Mouse (Mus musculus) adrenal gland, adult 2 months (tissue): ENCODE measurements around the gene Rnps1. TPM values are rescaled to one million over a fixed set of nuclear protein-coding genes. Genes with fewer than 3 reads are reported as not detected.
"Not testable (repeated sequence)": the region's sequence is repeated elsewhere in the genome, so short reads cannot be mapped to it uniquely, and the experiment has no call there.

ENCODE experiments used
- DNase-seq: peaks from one replicate; pipeline ENCODE4 v3.0.0; 2021
- long read RNA-seq: library from polyadenylated mRNA; stranded (forward); transcript quantifications from one replicate; pipeline ENCODE4 v2.0.0, GENCODE M21; 2021
- polyA plus RNA-seq: library from polyadenylated mRNA; depleted of rRNA; stranded (reverse); fragments of >200 nt; gene quantifications from 2 replicates; pipeline ENCODE4 v1.2.3, GENCODE M21; 2012; rRNA removed
- total RNA-seq, 2 experiments: library from RNA; stranded (reverse); gene quantifications; 2 replicates each; pipeline ENCODE4 v1.2.3; 2021

Rnps1 gene
- total RNA-seq (10 to 100 TPM; 61.4 to 70.3 TPM), polyA plus RNA-seq (84.4 and 95.2 TPM in 2 replicates)
- long read RNA-seq, transcript Rnps1-202 (7 exons, 1,646 nt), result major isoform, 14 of 34 reads
- long read RNA-seq, transcript Rnps1-211 (8 exons, 1,769 nt), result minor isoform, 6 of 34 reads
- long read RNA-seq, partial matches to known transcripts, result 4 of 34 reads
- long read RNA-seq, other reads (novel, unspliced or antisense), result 1 of 34 reads

- peak; percentile 95 for DNase-seq
Observed at GRCm38 (mm10) chr17:24414230-24414976, at the start of gene Rnps1. TSS of gene Rnps1 (plus strand) at chr17:24414565.

GRCm38 (mm10) chr17:24365863-24366262 lies 48.5 kb upstream of the Rnps1 start:
- DNase-seq, result no peak

GRCm38 (mm10) chr17:24375094-24375712 lies 39.2 kb upstream of the Rnps1 start:
- DNase-seq, result no peak

- no peak for DNase-seq
Observed at GRCm38 (mm10) chr17:24375886-24376285, 38.5 kb upstream of the Rnps1 start.

- DNase-seq, result peak; percentile 73
Observed at GRCm38 (mm10) chr17:24378496-24378895, 35.9 kb upstream of the Rnps1 start.

- DNase-seq, result no peak
Observed at GRCm38 (mm10) chr17:24383789-24384188, 30.6 kb upstream of the Rnps1 start.

GRCm38 (mm10) chr17:24388711-24389110 lies 25.7 kb upstream of the Rnps1 start:
- no peak for DNase-seq

GRCm38 (mm10) chr17:24389865-24390264 lies 24.5 kb upstream of the Rnps1 start:
- DNase-seq, result peak; percentile 78

- DNase-seq, result no peak
Observed at GRCm38 (mm10) chr17:24391149-24391548, 23.2 kb upstream of the Rnps1 start.

GRCm38 (mm10) chr17:24393527-24393926 lies 20.8 kb upstream of the Rnps1 start:
- DNase-seq, result no peak

- peak; percentile 52 for DNase-seq
Observed at GRCm38 (mm10) chr17:24394456-24394855, 19.9 kb upstream of the Rnps1 start.

- peak; percentile 93 for DNase-seq
Observed at GRCm38 (mm10) chr17:24402371-24402770, 12.0 kb upstream of the Rnps1 start.

GRCm38 (mm10) chr17:24407116-24407803 lies 7.1 kb upstream of the Rnps1 start:
- DNase-seq, result no peak

GRCm38 (mm10) chr17:24413557-24414211 lies 681 bp upstream of the Rnps1 start:
- no peak for DNase-seq

GRCm38 (mm10) chr17:24415011-24415410 lies 646 bp downstream of the Rnps1 start:
- no peak for DNase-seq

- no peak for DNase-seq
Observed at GRCm38 (mm10) chr17:24416051-24416652, 1.8 kb downstream of the Rnps1 start.

- DNase-seq, result no peak
Observed at GRCm38 (mm10) chr17:24423114-24423513, 8.7 kb downstream of the Rnps1 start.

- no peak for DNase-seq
Observed at GRCm38 (mm10) chr17:24424489-24424888, 10.1 kb downstream of the Rnps1 start.

- not testable (repeated sequence) for DNase-seq
Observed at GRCm38 (mm10) chr17:24425326-24425725, 11.0 kb downstream of the Rnps1 start.

- no peak for DNase-seq
Observed at GRCm38 (mm10) chr17:24425905-24426304, 11.5 kb downstream of the Rnps1 start.

GRCm38 (mm10) chr17:24426471-24427169 lies 12.3 kb downstream of the Rnps1 start, which contains the start of gene Eci1:
TSS of gene Eci1 (plus strand) at chr17:24426641.
- DNase-seq, result peak; percentile 99
